Mouse (Mus musculus): ENCODE measurements around the gene Gm45618. TPM values are rescaled to one million over a fixed set of nuclear protein-coding genes. Genes with fewer than 3 reads are reported as not detected.

Gm45618 gene
- polyA plus RNA-seq, 1 experiment, result not detected

GRCm38 (mm10) chr7:142083588-142084317 lies 36.8 kb downstream of the Gm45618 start:
- 46% methylated on average over 12 of the region's 12 CpGs for WGBS
- Histone ChIP-seq H3K4me1 (replicated peaks; ENCODE audit: control insufficient read depth, insufficient read depth, low read length) (no peaks in the 10 kb centered on the region), H3K4me3 (ENCODE audit: control insufficient read depth, insufficient read depth, low read length) (no peak overlapping the region), H3K27me3 (ENCODE audit: control insufficient read depth, insufficient read depth, low read length) (peaks cover 7% of the 10 kb centered on the region; the same call in 1 of the 2 replicates), H3K36me3 (ENCODE audit: control insufficient read depth, insufficient read depth, low read length) (no peaks in the 10 kb centered on the region), H3K27ac (ENCODE audit: control insufficient read depth, insufficient read depth, low read length) (no peak overlapping the region)
- no peak for DNase-seq
- TF ChIP-seq CTCF (IDR thresholded peaks at IDR 0.05; ENCODE audit: borderline replicate concordance, control insufficient read depth, extremely low read depth, insufficient read depth, low read length, poor library complexity) (no peak), POLR2A (IDR thresholded peaks at IDR 0.05; ENCODE audit: control insufficient read depth, extremely low read depth, insufficient read depth, low read length, poor library complexity) (no peak)

- Histone ChIP-seq H3K4me1 (replicated peaks; ENCODE audit: control insufficient read depth, insufficient read depth, low read length) (no peaks in the 10 kb centered on the region), H3K36me3 (ENCODE audit: control insufficient read depth, insufficient read depth, low read length) (no peaks in the 10 kb centered on the region), H3K4me3 (ENCODE audit: control insufficient read depth, insufficient read depth, low read length) (no peak overlapping the region), H3K27ac (ENCODE audit: control insufficient read depth, insufficient read depth, low read length) (no peak overlapping the region), H3K27me3 (ENCODE audit: control insufficient read depth, insufficient read depth, low read length) (peaks cover 7% of the 10 kb centered on the region; the same call in 1 of the 2 replicates)
- WGBS, result 59% methylated on average over 16 of the region's 16 CpGs
- TF ChIP-seq POLR2A (IDR thresholded peaks at IDR 0.05; ENCODE audit: control insufficient read depth, extremely low read depth, insufficient read depth, low read length, poor library complexity), result no peak
- no peak for TF ChIP-seq CTCF (IDR thresholded peaks at IDR 0.05; ENCODE audit: borderline replicate concordance, control insufficient read depth, extremely low read depth, insufficient read depth, low read length, poor library complexity)
- DNase-seq, result no peak
Observed at GRCm38 (mm10) chr7:142082607-142083006, 37.9 kb downstream of the Gm45618 start.

GRCm38 (mm10) chr7:142082179-142082578 lies 38.4 kb downstream of the Gm45618 start:
- no peak for DNase-seq
- H3K36me3 ChIP-seq (ENCODE audit: control insufficient read depth, insufficient read depth, low read length), result no peaks in the 10 kb centered on the region
- no peaks in the 10 kb centered on the region for H3K4me1 ChIP-seq (replicated peaks; ENCODE audit: control insufficient read depth, insufficient read depth, low read length)
- 22% methylated on average over 38 of the region's 38 CpGs for WGBS
- H3K27ac ChIP-seq (ENCODE audit: control insufficient read depth, insufficient read depth, low read length), result no peak overlapping the region
- H3K4me3 ChIP-seq (ENCODE audit: control insufficient read depth, insufficient read depth, low read length), result no peak overlapping the region
- H3K27me3 ChIP-seq (ENCODE audit: control insufficient read depth, insufficient read depth, low read length), result peaks cover 7% of the 10 kb centered on the region; the same call in 1 of the 2 replicates
- TF ChIP-seq CTCF (IDR thresholded peaks at IDR 0.05; ENCODE audit: borderline replicate concordance, control insufficient read depth, extremely low read depth, insufficient read depth, low read length, poor library complexity), result no peak
- TF ChIP-seq POLR2A (IDR thresholded peaks at IDR 0.05; ENCODE audit: control insufficient read depth, extremely low read depth, insufficient read depth, low read length, poor library complexity), result no peak

- H3K4me1 ChIP-seq (replicated peaks; ENCODE audit: control insufficient read depth, insufficient read depth, low read length), result no peaks in the 10 kb centered on the region
- no peak overlapping the region for H3K27ac ChIP-seq (ENCODE audit: control insufficient read depth, insufficient read depth, low read length)
- DNase-seq, result no peak
- H3K27me3 ChIP-seq (ENCODE audit: control insufficient read depth, insufficient read depth, low read length), result peaks cover 7% of the 10 kb centered on the region; the same call in 1 of the 2 replicates
- TF ChIP-seq CTCF (IDR thresholded peaks at IDR 0.05; ENCODE audit: borderline replicate concordance, control insufficient read depth, extremely low read depth, insufficient read depth, low read length, poor library complexity) (no peak), POLR2A (IDR thresholded peaks at IDR 0.05; ENCODE audit: control insufficient read depth, extremely low read depth, insufficient read depth, low read length, poor library complexity) (no peak)
- 40% methylated on average over 17 of the region's 17 CpGs for WGBS
- no peak overlapping the region for H3K4me3 ChIP-seq (ENCODE audit: control insufficient read depth, insufficient read depth, low read length)
- H3K36me3 ChIP-seq (ENCODE audit: control insufficient read depth, insufficient read depth, low read length), result no peaks in the 10 kb centered on the region
Observed at GRCm38 (mm10) chr7:142081736-142082135, 38.8 kb downstream of the Gm45618 start.

GRCm38 (mm10) chr7:142080876-142081275 lies 39.7 kb downstream of the Gm45618 start:
- no peak for DNase-seq
- Histone ChIP-seq H3K4me3 (ENCODE audit: control insufficient read depth, insufficient read depth, low read length) (no peak overlapping the region), H3K4me1 (replicated peaks; ENCODE audit: control insufficient read depth, insufficient read depth, low read length) (no peaks in the 10 kb centered on the region), H3K36me3 (ENCODE audit: control insufficient read depth, insufficient read depth, low read length) (no peaks in the 10 kb centered on the region), H3K27ac (ENCODE audit: control insufficient read depth, insufficient read depth, low read length) (no peak overlapping the region; the same call in 1 of the 2 replicates), H3K27me3 (ENCODE audit: control insufficient read depth, insufficient read depth, low read length) (peaks cover 7% of the 10 kb centered on the region; the same call in 1 of the 2 replicates)
- TF ChIP-seq CTCF (IDR thresholded peaks at IDR 0.05; ENCODE audit: borderline replicate concordance, control insufficient read depth, extremely low read depth, insufficient read depth, low read length, poor library complexity) (no peak), POLR2A (IDR thresholded peaks at IDR 0.05; ENCODE audit: control insufficient read depth, extremely low read depth, insufficient read depth, low read length, poor library complexity) (no peak)
- 75% methylated on average over 2 of the region's 2 CpGs for WGBS

- peaks cover 7% of the 10 kb centered on the region; the same call in 1 of the 2 replicates for H3K27me3 ChIP-seq (ENCODE audit: control insufficient read depth, insufficient read depth, low read length)
- no peak overlapping the region for H3K4me3 ChIP-seq (ENCODE audit: control insufficient read depth, insufficient read depth, low read length)
- WGBS, result 58% methylated on average over 5 of the region's 5 CpGs
- H3K4me1 ChIP-seq (replicated peaks; ENCODE audit: control insufficient read depth, insufficient read depth, low read length), result no peaks in the 10 kb centered on the region
- TF ChIP-seq POLR2A (IDR thresholded peaks at IDR 0.05; ENCODE audit: control insufficient read depth, extremely low read depth, insufficient read depth, low read length, poor library complexity) (no peak), CTCF (IDR thresholded peaks at IDR 0.05; ENCODE audit: borderline replicate concordance, control insufficient read depth, extremely low read depth, insufficient read depth, low read length, poor library complexity) (no peak)
- DNase-seq, result no peak
- no peaks in the 10 kb centered on the region for H3K36me3 ChIP-seq (ENCODE audit: control insufficient read depth, insufficient read depth, low read length)
- H3K27ac ChIP-seq (ENCODE audit: control insufficient read depth, insufficient read depth, low read length), result no peak overlapping the region
Observed at GRCm38 (mm10) chr7:142079365-142079764, 41.2 kb downstream of the Gm45618 start.

Data from thymus, adult 2 months (tissue).